Mouse (Mus musculus): ENCODE data around the gene Tmbim4. TPM values are rescaled to one million over a fixed set of nuclear protein-coding genes. Genes with fewer than 3 reads are reported as not detected.
"Not testable (repeated sequence)": the region's sequence is repeated elsewhere in the genome, so short reads cannot be mapped to it uniquely, and the experiment has no call there.

Gene Tmbim4
- total and polyA plus RNA-seq, 2 experiments from 2014 or later: 92.7 to 143 TPM

DNA sequence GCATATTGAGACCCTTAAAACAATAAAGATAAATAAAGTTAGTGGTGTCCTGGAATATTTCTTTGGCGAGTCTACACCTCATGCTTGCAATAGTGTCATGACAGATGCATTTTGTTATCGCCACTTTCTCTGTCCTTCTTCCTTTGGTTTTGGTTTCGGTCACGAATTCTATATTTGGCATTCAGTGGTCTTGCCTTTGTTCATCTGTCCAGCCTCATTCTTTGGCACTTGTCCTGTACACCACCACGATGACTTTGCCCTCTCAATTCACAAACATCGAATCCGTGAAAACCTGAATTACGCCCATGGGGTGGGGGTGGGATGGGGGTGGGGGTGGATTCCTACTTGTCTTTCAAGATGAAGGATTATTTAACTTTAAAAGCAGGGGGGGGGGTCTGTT lies 6.6 kb downstream of the Tmbim4 start:
- WGBS: 84% methylated on average over 8 of the region's 8 CpGs
- no peak overlapping the region for H3K4me3 ChIP-seq (ENCODE audit: low read length)
- H3K4me1 ChIP-seq (ENCODE audit: insufficient read depth, low read length): peaks cover 7% of the 10 kb centered on the region
- no peak overlapping the region for H3K27ac ChIP-seq
- no peak overlapping the region for H3K9ac ChIP-seq (replicated peaks; ENCODE audit: low read length)
- H3K4me2 ChIP-seq (ENCODE audit: low read depth, low read length): no peak overlapping the region
- ATAC-seq (no peak), DNase-seq (ENCODE audit: low spot score) (no peak)
- TF ChIP-seq CTCF (IDR thresholded peaks at IDR 0.05; ENCODE audit: low read depth): no peak
- no peaks in the 10 kb centered on the region for H3K36me3 ChIP-seq (ENCODE audit: insufficient read depth, low read length)
- no peaks in the 10 kb centered on the region for H3K27me3 ChIP-seq (ENCODE audit: insufficient read depth, low read length)
- H3K9me3 ChIP-seq (ENCODE audit: low read length): no peaks in the 10 kb centered on the region

DNA sequence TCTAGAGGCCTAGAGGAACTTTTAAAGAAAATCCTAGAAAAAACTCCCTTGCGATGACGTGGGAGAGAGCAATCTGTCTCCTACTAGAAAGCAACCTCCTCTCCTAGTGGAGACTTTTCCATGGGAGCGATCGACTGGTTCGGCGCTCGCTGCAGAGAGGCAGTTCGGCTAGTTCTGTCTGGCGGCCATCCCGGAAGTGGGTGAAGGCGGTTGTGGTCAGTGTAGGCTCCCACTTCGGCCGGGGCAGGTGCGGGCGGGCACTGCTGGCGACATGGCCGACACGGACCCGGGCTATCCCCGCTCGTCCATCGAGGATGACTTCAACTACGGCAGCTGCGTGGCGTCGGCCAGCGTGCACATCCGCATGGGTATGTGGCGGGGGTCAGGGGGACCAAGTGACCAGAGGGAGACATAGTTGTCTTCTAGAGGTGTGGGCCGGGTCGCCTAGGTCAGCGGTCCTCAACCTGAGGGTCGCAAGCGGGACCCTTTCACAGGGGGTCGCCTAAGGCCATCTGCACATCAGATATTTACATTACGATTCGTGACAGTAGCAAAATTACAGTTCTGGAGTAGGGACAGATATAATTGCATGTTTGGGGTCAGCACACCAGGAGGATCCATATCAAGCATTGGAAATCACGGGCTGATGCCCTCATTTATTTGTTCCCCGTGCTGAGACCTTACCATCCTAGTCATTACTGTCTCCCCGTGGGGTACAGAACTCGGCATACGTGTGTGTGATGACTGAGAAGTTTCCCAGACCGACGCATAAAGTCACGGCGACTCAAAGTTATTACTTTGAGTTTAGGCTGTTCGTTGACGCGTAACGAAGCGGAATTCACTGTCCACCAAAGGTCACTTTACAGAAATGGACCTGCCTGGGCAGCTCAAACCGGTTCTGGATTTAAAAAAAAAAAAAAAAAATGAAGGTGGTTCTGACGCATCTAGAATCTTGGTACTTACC lies 7.5 kb downstream of the Tmbim4 start:
- DNase-seq (ENCODE audit: low spot score) (peak; percentile 94), ATAC-seq (peak; percentile 96)
- WGBS: 2% methylated on average over 53 of the region's 53 CpGs
- Histone ChIP-seq H3K27me3 (ENCODE audit: insufficient read depth, low read length) (no peaks in the 10 kb centered on the region), H3K4me1 (ENCODE audit: insufficient read depth, low read length) (peaks cover 7% of the 10 kb centered on the region), H3K27ac (0 out of 2 replicates have a peak overlapping the region, but pooled peaks have one; percentile 21), H3K36me3 (ENCODE audit: insufficient read depth, low read length) (no peaks in the 10 kb centered on the region), H3K9me3 (ENCODE audit: low read length) (no peaks in the 10 kb centered on the region), H3K4me3 (ENCODE audit: low read length) (peak overlapping the region; percentile 77), H3K9ac (replicated peaks; ENCODE audit: low read length) (peak overlapping the region; percentile 84), H3K4me2 (ENCODE audit: low read depth, low read length) (peak overlapping the region; percentile 64)
- peak; percentile 69 for TF ChIP-seq CTCF (IDR thresholded peaks at IDR 0.05; ENCODE audit: low read depth)

DNA sequence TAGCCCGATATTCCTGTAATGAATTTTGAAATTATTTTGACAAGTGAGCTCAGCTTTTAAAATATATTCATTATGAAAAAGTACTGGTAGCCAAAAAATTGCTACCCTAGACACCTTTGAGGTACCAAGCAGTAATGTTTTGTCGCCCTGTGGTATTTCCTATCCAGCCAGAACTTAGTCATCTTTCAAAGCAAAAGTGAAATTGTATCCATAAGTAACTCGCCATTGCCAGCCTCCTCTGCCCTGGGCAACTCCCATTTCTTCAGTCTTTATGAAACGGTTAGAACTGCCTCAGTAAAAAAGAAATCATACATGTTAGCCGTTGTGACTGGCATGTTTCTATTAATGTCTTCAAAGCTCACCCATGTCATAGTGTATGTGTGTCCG lies 8.1 kb downstream of the Tmbim4 start:
- Histone ChIP-seq H3K4me1 (ENCODE audit: insufficient read depth, low read length) (peaks cover 7% of the 10 kb centered on the region), H3K9ac (replicated peaks; ENCODE audit: low read length) (no peak overlapping the region), H3K4me3 (ENCODE audit: low read length) (peak overlapping the region; percentile 77), H3K9me3 (ENCODE audit: low read length) (no peaks in the 10 kb centered on the region), H3K27me3 (ENCODE audit: insufficient read depth, low read length) (no peaks in the 10 kb centered on the region), H3K4me2 (ENCODE audit: low read depth, low read length) (peak overlapping the region; percentile 64), H3K27ac (no peak overlapping the region), H3K36me3 (ENCODE audit: insufficient read depth, low read length) (no peaks in the 10 kb centered on the region)
- ATAC-seq (no peak), DNase-seq (ENCODE audit: low spot score) (no peak)
- WGBS: 67% methylated on average over 6 of the region's 6 CpGs
- no peak for TF ChIP-seq CTCF (IDR thresholded peaks at IDR 0.05; ENCODE audit: low read depth)

DNA sequence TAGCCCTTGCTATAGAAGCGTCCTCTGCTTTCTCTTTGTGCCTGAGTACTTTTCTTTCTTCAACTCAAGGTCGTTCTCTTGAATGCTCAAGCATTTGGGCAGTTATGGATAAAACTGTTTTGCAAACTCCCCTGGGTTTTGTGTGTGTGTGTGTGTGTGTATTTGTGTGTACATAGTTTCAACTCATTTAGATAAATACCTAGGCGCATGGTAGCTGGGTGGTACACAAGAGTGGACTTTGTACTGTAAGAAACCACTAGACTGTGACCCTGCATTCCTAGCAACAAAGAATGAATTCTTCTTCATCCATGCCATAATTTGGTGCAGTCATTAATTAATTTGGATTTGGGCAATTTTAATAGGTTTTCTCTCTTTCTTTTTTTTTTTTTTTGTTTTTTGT lies 8.7 kb downstream of the Tmbim4 start:
- no peak for TF ChIP-seq CTCF (IDR thresholded peaks at IDR 0.05; ENCODE audit: low read depth)
- H3K4me2 ChIP-seq (ENCODE audit: low read depth, low read length): peak overlapping the region; percentile 64; the same call in 1 of the 2 replicates
- WGBS: 93% methylated on average over 3 of the region's 3 CpGs
- H3K4me3 ChIP-seq (ENCODE audit: low read length): no peak overlapping the region
- DNase-seq (ENCODE audit: low spot score) (no peak), ATAC-seq (no peak)
- H3K4me1 ChIP-seq (ENCODE audit: insufficient read depth, low read length): peaks cover 7% of the 10 kb centered on the region
- H3K9me3 ChIP-seq (ENCODE audit: low read length): no peaks in the 10 kb centered on the region
- H3K27me3 ChIP-seq (ENCODE audit: insufficient read depth, low read length): no peaks in the 10 kb centered on the region
- H3K27ac ChIP-seq: no peak overlapping the region
- no peak overlapping the region for H3K9ac ChIP-seq (replicated peaks; ENCODE audit: low read length)
- no peaks in the 10 kb centered on the region for H3K36me3 ChIP-seq (ENCODE audit: insufficient read depth, low read length)

DNA sequence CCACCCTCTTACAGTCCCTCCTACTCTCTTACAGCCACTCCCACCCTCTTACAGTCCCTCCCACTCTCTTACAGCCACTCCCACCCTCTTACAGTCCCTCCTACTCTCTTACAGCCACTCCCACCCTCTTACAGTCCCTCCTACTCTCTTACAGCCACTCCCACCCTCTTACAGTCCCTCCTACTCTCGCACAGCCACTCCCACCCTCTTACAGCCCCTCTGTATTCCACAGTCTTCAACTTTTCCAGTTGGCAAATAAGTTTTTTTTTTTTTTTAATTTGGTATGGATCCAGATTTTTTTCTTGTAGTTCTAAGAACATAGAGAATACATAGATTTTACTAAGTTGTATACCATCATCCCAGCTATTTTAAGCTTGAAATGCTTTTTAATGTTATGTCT lies 15.7 kb downstream of the Tmbim4 start:
- H3K4me2 ChIP-seq (ENCODE audit: low read depth, low read length); H3K4me3 ChIP-seq (ENCODE audit: low read length); ATAC-seq; H3K9ac ChIP-seq (replicated peaks; ENCODE audit: low read length); H3K27me3 ChIP-seq (ENCODE audit: insufficient read depth, low read length); H3K9me3 ChIP-seq (ENCODE audit: low read length); H3K4me1 ChIP-seq (ENCODE audit: insufficient read depth, low read length); DNase-seq (ENCODE audit: low spot score); H3K27ac ChIP-seq: not testable (repeated sequence)
- 81% methylated on average over 1 of the region's 1 CpGs for WGBS
- H3K36me3 ChIP-seq (ENCODE audit: insufficient read depth, low read length): peaks cover 17% of the 10 kb centered on the region; the same call in 1 of the 2 replicates

DNA sequence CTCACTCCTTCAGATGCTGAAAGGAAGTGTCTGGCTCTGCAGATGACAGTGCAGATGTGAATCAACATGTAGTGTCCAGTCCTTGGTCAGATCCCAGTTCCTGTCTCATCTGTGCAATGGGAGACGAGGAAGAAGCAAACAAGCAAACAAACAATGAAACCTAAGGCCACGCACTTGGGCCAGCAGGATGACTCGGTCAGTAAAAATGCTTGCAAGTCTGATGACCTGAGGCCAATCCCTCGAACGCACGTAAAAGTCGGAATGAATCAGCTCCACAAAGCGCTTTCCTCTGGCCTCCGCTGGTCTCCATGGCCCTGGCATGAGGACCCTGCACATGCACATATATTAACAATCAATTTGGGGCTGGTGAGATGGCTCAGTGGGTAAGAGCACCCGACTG lies 17.6 kb downstream of the Tmbim4 start:
- no peak overlapping the region for H3K4me3 ChIP-seq (ENCODE audit: low read length)
- WGBS: 95% methylated on average over 10 of the region's 10 CpGs
- DNase-seq (ENCODE audit: low spot score) (no peak), ATAC-seq (no peak)
- no peak overlapping the region for H3K27ac ChIP-seq
- no peaks in the 10 kb centered on the region for H3K4me1 ChIP-seq (ENCODE audit: insufficient read depth, low read length)
- no peak for TF ChIP-seq CTCF (IDR thresholded peaks at IDR 0.05; ENCODE audit: low read depth)
- peaks cover 17% of the 10 kb centered on the region; the same call in 1 of the 2 replicates for H3K36me3 ChIP-seq (ENCODE audit: insufficient read depth, low read length)
- H3K9ac ChIP-seq (replicated peaks; ENCODE audit: low read length): no peak overlapping the region
- no peaks in the 10 kb centered on the region for H3K9me3 ChIP-seq (ENCODE audit: low read length)
- H3K27me3 ChIP-seq (ENCODE audit: insufficient read depth, low read length): no peaks in the 10 kb centered on the region
- no peak overlapping the region for H3K4me2 ChIP-seq (ENCODE audit: low read depth, low read length)
